Mouse (Mus musculus) stomach, embryonic 14.5 days (tissue): ENCODE data around the gene Gata1. TPM values are rescaled to one million over a fixed set of nuclear protein-coding genes. Genes with fewer than 3 reads are reported as not detected.
A peak's percentile ranks its signal among the peaks of the same experiment; 100 is the strongest.
"Not testable (repeated sequence)": the region's sequence is repeated elsewhere in the genome, so short reads cannot be mapped to it uniquely, and the experiment has no call there.

Source experiments
- ATAC-seq: fragments of 200-750 bp; cut with Nextera tagmentation; 2 replicates; pipeline ENCODE4 v1.8.0; 2017; ENCODE audit warnings: low read depth, moderate TSS enrichment; ENCODE audit not compliant: insufficient number of reproducible peaks, insufficient read depth, low FRiP score
- H3K27ac ChIP-seq: fragments of 300-500 bp; sonication (generic); 2 replicates; pipeline ENCODE4 v1.5.1; 2014; ENCODE audit warnings: mild to moderate bottlenecking, low read length, moderate library complexity, mixed read lengths
- H3K27me3 ChIP-seq: fragments of 300-500 bp; sonication (generic); 2 replicates; pipeline ENCODE4 v1.6.1; 2014; ENCODE audit warnings: low read length, control low read depth, mixed read lengths; ENCODE audit not compliant: control insufficient read depth, insufficient read depth
- H3K36me3 ChIP-seq: fragments of 300-500 bp; sonication (generic); 2 replicates; pipeline ENCODE4 v1.6.1; 2014; ENCODE audit warnings: mild to moderate bottlenecking, control low read depth, low read length, moderate library complexity, mixed read lengths; ENCODE audit not compliant: control insufficient read depth, insufficient read depth
- H3K4me1 ChIP-seq: fragments of 300-500 bp; sonication (generic); 2 replicates; pipeline ENCODE4 v1.6.1; 2014; ENCODE audit warnings: low read length, control low read depth, mixed read lengths; ENCODE audit not compliant: control insufficient read depth, insufficient read depth
- H3K4me2 ChIP-seq: fragments of 300-500 bp; sonication (generic); replicated peaks from 2 replicates; pipeline ENCODE4 v1.6.1; 2014; ENCODE audit warnings: low read depth, low read length, control low read depth
- H3K4me3 ChIP-seq: fragments of 300-500 bp; sonication (generic); 2 replicates; pipeline ENCODE4 v1.5.1; 2014; ENCODE audit warnings: low read depth, low read length, control low read depth
- H3K9ac ChIP-seq: fragments of 300-500 bp; sonication (generic); replicated peaks from 2 replicates; pipeline ENCODE4 v1.6.1; 2014; ENCODE audit warnings: low read depth, mild to moderate bottlenecking, control low read depth, low read length, moderate library complexity, mixed read lengths
- H3K9me3 ChIP-seq: fragments of 300-500 bp; sonication (generic); 2 replicates; pipeline ENCODE4 v1.6.1; 2016; ENCODE audit warnings: low read depth, low read length, control low read depth; ENCODE audit not compliant: control insufficient read depth
- WGBS: fragments of 180-500 bp; shearing (Covaris S2); extraction: QIAGEN DNeasy Blood & Tissue Kit; methylation state at CpG from one replicate; pipeline ENCODE4 v1.1.7; 2014; 5-methylcytosine and 5-hydroxymethylcytosine counted together
- polyA plus RNA-seq: library from polyadenylated mRNA; unstranded; fragments of >200 nt; fragmentation: Nextera tagmentation; extraction: Ambion mirVana; gene quantifications from 2 replicates; pipeline ENCODE4 v1.2.1, GENCODE M21; 2014

Gene Gata1
- polyA plus RNA-seq, 1 experiment from 2014 or later = 0.90 TPM

DNA sequence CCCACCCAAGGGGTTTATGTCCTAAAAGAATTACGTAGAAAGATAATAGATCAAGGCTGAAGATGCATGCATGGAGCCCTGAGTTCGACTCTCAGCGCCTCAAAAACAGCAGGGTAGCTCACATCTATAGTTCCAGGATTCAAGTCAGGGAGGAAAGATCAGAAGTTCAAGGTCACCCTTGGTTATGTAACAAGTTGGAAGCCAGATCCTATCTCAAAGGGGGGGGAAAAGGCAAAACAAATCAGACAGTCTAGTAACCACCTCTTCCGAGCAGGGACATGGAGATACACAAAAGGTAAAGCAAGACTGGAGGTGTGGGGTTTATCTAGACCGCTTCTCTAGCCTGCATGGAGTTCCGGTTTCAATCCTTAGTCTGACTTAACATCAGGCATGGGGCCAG, 51.6 kb downstream of the Gata1 start:
- WGBS = 73% methylated on average over 6 of the region's 6 CpGs

DNA sequence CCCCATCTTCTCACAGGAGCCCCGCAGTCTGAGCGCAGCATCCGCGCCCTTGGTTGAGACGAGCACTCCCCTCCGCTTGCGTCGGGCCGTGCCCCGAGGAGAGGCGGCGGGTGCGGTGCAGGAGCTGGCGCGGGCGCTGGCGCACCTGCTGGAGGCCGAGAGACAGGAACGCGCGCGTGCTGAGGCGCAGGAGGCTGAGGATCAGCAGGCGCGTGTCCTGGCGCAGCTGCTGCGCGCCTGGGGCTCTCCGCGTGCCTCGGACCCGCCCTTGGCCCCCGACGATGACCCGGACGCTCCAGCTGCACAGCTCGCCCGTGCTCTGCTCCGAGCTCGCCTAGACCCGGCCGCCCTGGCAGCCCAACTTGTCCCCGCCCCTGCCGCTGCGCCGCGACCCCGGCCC, 55.8 kb downstream of the Gata1 start:
- no peaks in the 10 kb centered on the region for H3K9me3 ChIP-seq
- no peaks in the 10 kb centered on the region for H3K4me1 ChIP-seq
- H3K36me3 ChIP-seq = no peaks in the 10 kb centered on the region
- ATAC-seq = no peak
- no peak overlapping the region for H3K27ac ChIP-seq
- peak overlapping the region; percentile 21 for H3K4me2 ChIP-seq
- 13% methylated on average over 40 of the region's 48 CpGs for WGBS
- H3K27me3 ChIP-seq = peaks cover 14% of the 10 kb centered on the region
- peak overlapping the region; percentile 18 for H3K4me3 ChIP-seq
- H3K9ac ChIP-seq = no peak overlapping the region

More for the DNA sequence above, 51.6 kb downstream of the Gata1 start:
- no peak overlapping the region for H3K4me3 ChIP-seq
- H3K27me3 ChIP-seq = peaks cover 7% of the 10 kb centered on the region; the same call in 1 of the 2 replicates
- H3K9me3 ChIP-seq = peaks cover 3% of the 10 kb centered on the region; the same call in 1 of the 2 replicates
- H3K9ac ChIP-seq = no peak overlapping the region
- no peaks in the 10 kb centered on the region for H3K36me3 ChIP-seq
- no peaks in the 10 kb centered on the region for H3K4me1 ChIP-seq
- no peak overlapping the region for H3K27ac ChIP-seq
- no peak overlapping the region for H3K4me2 ChIP-seq
- ATAC-seq = no peak

DNA sequence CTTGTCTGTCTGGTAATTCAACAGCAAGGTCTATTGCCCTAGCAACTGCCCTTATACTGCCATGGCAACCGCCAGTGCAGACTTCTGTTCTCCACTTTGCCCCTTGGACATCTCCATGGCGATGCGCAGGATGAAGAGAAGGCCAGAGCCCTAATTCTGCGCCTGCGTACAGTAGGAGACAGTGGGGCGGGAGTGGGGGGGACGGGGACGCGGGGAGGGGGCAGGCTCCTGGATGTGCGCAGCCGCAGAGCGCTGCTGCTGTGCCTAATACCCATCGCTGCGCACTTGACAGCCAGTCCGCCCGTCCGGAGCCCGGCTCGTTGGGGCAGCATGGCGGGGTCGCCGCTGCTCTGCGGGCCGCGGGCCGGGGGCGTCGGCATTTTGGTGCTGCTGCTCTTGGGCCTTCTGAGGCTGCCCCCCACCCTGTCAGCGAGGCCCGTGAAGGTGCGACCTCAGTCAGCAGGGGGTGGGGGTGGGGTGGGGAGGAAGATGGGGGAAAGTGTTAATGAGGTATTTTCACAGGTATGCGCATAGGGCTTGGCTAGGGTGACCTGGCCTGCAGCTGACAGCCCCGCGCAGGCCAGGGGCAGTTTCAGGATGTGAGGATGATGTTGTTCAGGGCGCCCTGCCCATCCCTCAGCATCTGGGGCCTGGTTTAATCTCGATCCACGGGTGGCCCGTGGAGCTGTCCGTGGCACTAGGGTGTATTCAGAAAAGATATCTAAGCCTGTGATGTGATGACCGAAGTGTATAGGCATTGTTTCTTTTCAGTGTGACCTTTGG, 58.1 kb downstream of the Gata1 start, which contains the start of gene Pcsk1n:
Gene Pcsk1n (plus strand): TSS at position 222 of the 783 bp plus-strand sequence.
- peak within 1 kb of the TSS; percentile 20; the same call in 1 of the 2 replicates for H3K4me2 ChIP-seq
- no peak within 1 kb of the TSS for H3K27ac ChIP-seq
- peaks cover 14% of the 10 kb centered on the region for H3K27me3 ChIP-seq
- peak; percentile 58; the same call in 1 of the 2 replicates for ATAC-seq
- WGBS = 11% methylated on average over 36 of the region's 40 CpGs
- H3K36me3 ChIP-seq = no peaks in the 10 kb centered on the region
- H3K4me3 ChIP-seq = peak within 1 kb of the TSS; percentile 12; the same call in 1 of the 2 replicates
- H3K9me3 ChIP-seq = no peaks in the 10 kb centered on the region
- H3K9ac ChIP-seq = no peak within 1 kb of the TSS
- no peaks in the 10 kb centered on the region for H3K4me1 ChIP-seq

DNA sequence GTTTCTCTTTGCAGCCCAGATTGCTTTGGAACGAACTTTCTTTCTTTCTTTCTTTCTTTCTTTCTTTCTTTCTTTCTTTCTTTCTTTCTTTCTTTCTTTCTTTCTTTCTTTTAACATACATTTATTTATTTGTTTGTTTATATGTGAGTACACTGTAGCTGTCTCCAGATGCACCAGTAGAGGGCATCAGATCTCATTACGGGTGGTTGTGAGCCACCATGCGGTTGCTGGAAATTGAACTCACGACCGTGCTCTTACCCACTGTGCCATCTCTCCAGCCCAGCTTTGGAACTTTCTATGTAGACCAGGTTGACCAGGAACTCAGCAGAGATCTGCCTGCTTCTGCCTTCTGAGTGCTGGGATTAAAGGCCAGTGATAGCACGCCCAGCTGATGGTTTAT, 59.9 kb downstream of the Gata1 start:
- not testable (repeated sequence) for ATAC-seq, H3K9ac ChIP-seq, H3K4me2 ChIP-seq, H3K9me3 ChIP-seq, H3K27ac ChIP-seq, H3K36me3 ChIP-seq, H3K4me3 ChIP-seq, H3K4me1 ChIP-seq
- peaks cover 11% of the 10 kb centered on the region for H3K27me3 ChIP-seq
- WGBS = 69% methylated on average over 6 of the region's 6 CpGs

DNA sequence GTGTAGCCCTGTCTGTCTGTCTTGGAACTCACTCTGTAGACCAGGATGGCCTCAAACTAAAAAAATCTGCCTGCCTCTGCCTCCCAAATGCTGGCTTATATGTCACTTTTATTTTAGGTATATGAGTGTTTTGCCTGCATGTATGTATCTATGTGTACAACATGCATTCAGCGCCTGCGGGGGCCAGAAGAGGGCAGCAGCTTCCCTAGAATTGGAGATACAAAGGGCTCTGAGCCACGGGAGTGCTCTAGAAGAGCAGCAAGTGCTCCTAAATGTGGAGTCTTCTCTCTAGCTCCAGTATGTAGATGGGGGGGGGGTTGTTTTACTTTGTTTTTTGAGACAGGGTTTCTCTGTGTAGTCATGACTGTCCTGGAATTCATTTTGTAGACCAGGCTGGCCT, 62.2 kb downstream of the Gata1 start:
- 41% methylated on average over 3 of the region's 3 CpGs for WGBS

DNA sequence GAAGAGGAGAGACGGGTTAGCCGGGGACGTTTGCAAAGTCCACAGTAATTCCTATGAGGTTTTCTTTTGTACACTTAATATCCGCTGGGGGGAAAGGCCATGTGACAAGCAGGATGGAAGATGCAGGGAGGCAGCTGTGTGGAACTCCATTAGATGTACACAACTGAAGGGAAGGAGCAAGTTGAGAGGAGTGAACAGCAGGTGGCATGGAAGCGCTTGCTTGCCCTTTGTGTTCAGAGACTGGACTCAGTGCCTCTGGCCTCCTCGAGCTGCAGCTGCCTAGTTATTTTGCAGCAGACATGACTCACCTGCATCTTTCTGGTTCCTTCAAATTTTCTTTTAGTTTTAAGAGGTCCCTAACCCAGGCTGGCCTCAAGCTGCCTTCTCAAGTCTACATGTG, 67.4 kb downstream of the Gata1 start:
- Histone ChIP-seq H3K4me3 (no peak overlapping the region), H3K4me2 (no peak overlapping the region), H3K27me3 (no peaks in the 10 kb centered on the region), H3K4me1 (no peaks in the 10 kb centered on the region), H3K9me3 (no peaks in the 10 kb centered on the region), H3K36me3 (peaks cover 8% of the 10 kb centered on the region; the same call in 1 of the 2 replicates), H3K27ac (no peak overlapping the region), H3K9ac (no peak overlapping the region)
- 50% methylated on average over 6 of the region's 6 CpGs for WGBS
- ATAC-seq = no peak

More for the DNA sequence above, 62.2 kb downstream of the Gata1 start:
- H3K36me3 ChIP-seq, H3K4me1 ChIP-seq, H3K27ac ChIP-seq, ATAC-seq, H3K27me3 ChIP-seq, H3K9me3 ChIP-seq, H3K9ac ChIP-seq, H3K4me2 ChIP-seq, H3K4me3 ChIP-seq: not testable (repeated sequence)

Other genes with a start within 250 kb of the Gata1 start
- gene Praf2, start 249.6 kb downstream of the Gata1 start, polyA plus RNA-seq = 91.5 and 95.7 TPM in 2 replicates
- 18.5 and 24.6 TPM in 2 replicates for gene Ccdc120, start 227.2 kb downstream of the Gata1 start, polyA plus RNA-seq
- 20.9 and 22.3 TPM in 2 replicates for gene Tfe3, start 215.5 kb downstream of the Gata1 start, polyA plus RNA-seq
- 35.7 and 41.8 TPM in 2 replicates for gene Gripap1, start 188.3 kb downstream of the Gata1 start, polyA plus RNA-seq
- 2.8 and 2.9 TPM in 2 replicates for gene Kcnd1, start 155.8 kb downstream of the Gata1 start, polyA plus RNA-seq
- 28.5 and 33.6 TPM in 2 replicates for gene Otud5, start 136.7 kb downstream of the Gata1 start, polyA plus RNA-seq
- 8.0 and 10.8 TPM in 2 replicates for gene Pim2, start 99.8 kb downstream of the Gata1 start, polyA plus RNA-seq
- gene Slc35a2, start 94.0 kb downstream of the Gata1 start, polyA plus RNA-seq = 16.8 and 17.4 TPM in 2 replicates
- 102 and 104 TPM in 2 replicates for gene Pqbp1, start 78.8 kb downstream of the Gata1 start, polyA plus RNA-seq
- 159 and 172 TPM in 2 replicates for gene Timm17b, start 78.7 kb downstream of the Gata1 start, polyA plus RNA-seq
- not detected in 2 replicates for gene Gm10491, start 70.2 kb downstream of the Gata1 start, polyA plus RNA-seq
- not detected in 2 replicates for gene Gm10490, start 68.5 kb downstream of the Gata1 start, polyA plus RNA-seq
- gene Pcsk1n, start 58.2 kb downstream of the Gata1 start, polyA plus RNA-seq = 9.0 and 9.5 TPM in 2 replicates
- gene Eras, start 49.5 kb downstream of the Gata1 start, polyA plus RNA-seq = not detected in 2 replicates
- gene Hdac6, start 30.2 kb downstream of the Gata1 start, polyA plus RNA-seq = 26.2 and 27.8 TPM in 2 replicates
- gene Glod5, start 40.4 kb upstream of the Gata1 start, polyA plus RNA-seq = not detected in 2 replicates
- 55.8 and 57.5 TPM in 2 replicates for gene Suv39h1, start 96.7 kb upstream of the Gata1 start, polyA plus RNA-seq
- gene Was, start 112.4 kb upstream of the Gata1 start, polyA plus RNA-seq = 0.30 and 0.62 TPM in 2 replicates
- 27.9 and 28.0 TPM in 2 replicates for gene Wdr13, start 154.8 kb upstream of the Gata1 start, polyA plus RNA-seq
- gene Rbm3, start 167.8 kb upstream of the Gata1 start, polyA plus RNA-seq = 494 and 570 TPM in 2 replicates
- gene Tbc1d25, start 198.1 kb upstream of the Gata1 start, polyA plus RNA-seq = 12.6 and 14.6 TPM in 2 replicates
- gene Ebp, start 215.4 kb upstream of the Gata1 start, polyA plus RNA-seq = 38.5 and 41.1 TPM in 2 replicates
- gene Porcn, start 228.5 kb upstream of the Gata1 start, polyA plus RNA-seq = 14.7 and 16.9 TPM in 2 replicates